Mouse (Mus musculus): ENCODE measurements around the gene Mkks. TPM values are rescaled to one million over a fixed set of nuclear protein-coding genes. Genes with fewer than 3 reads are reported as not detected.

Mkks gene
- total RNA-seq, 2 experiments from 2014 or later: 16.7 to 18.9 TPM

DNA sequence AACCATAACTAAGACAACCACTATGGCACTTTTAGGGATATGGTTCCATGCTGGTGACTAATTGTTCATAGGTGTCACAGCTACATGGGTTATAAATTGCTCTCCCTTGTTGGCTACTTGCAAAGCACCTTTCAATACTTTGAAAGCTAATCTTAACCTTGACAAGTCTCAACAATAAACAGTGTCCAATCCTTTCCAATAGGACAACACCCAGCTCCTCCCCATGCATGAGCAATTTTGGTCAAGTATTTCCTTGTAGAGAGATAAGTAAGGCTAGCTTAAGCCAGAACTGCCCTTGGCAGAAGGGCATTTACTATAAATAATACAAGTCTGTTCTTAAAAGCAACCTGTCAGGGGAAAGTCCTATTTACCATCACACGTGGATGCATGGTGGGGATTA lies 53.2 kb downstream of the Mkks start:
- DNase-seq (ENCODE audit: low spot score in 2 of 2): no peak

DNA sequence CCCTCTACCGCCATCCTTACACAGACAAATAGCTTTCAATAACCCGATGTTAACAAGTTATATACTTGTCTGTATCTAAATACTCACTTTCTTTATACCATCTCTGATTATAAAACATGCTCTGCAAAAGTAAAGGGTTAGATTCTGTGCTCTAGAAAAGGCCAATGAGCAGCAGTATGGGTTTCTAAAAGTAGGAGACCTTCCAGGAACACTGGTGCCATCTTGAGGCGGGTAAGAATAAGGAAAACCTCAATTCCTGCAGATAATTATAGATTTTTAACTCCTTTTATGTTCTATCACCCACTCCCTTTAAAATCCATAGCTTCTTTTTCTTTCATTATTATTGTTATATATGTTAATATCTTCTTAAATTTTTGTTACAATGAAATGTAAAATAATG lies 55.3 kb downstream of the Mkks start:
- DNase-seq (ENCODE audit: low spot score in 2 of 2): no peak

DNA sequence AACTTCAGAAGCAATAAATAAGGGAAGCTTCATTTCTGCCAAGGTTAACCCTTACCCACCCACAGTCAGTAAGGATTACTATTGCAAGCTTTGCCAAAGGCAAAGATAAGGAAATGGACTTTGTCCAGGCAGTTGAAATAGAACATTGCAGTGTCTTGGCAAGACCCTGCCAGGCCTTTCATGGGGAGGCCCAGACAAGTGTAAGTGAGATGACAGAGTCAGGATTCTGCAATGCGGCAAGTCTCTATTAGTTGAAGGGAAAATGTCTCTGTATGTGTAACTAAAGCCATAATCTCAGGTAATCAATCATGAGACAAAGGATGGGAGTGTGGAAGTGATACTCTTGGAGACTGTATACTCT lies 56.5 kb downstream of the Mkks start:
- no peak for DNase-seq (ENCODE audit: low spot score in 2 of 2)

DNA sequence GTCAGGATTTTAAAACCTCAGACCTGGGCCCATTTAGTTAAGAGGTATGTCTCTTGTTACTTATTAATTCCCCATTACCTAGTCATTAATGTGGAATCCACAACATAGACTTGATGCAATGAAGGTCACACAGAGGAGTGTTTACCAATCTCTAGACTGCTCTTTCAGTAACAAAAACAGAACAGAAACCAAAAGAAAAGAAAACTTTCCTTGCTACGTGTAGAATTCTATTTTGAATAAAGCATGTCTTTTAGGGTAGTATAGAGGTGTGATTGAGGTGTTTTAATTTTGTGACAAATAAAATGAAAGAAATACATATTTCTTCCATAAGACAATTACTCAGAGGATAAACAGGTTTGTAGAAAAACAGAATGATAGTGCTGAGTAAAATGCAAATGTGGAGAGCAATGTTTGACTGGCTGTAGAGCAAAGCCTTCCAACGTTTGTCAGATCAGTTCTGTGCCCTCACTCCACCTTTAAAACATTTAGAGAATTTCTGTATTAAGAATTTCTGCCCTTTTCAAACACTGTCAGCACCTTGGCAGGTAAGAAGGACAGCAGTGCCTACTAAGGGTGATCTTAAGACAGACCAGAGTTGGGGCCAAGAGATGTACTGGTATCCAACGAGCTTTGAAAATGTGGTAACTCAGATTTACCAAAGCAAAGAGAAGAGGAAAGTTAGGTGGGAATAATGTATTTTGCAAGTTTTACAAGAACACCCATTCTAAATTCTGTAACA lies 57.0 kb downstream of the Mkks start:
- DNase-seq (ENCODE audit: low spot score in 2 of 2): no peak

DNA sequence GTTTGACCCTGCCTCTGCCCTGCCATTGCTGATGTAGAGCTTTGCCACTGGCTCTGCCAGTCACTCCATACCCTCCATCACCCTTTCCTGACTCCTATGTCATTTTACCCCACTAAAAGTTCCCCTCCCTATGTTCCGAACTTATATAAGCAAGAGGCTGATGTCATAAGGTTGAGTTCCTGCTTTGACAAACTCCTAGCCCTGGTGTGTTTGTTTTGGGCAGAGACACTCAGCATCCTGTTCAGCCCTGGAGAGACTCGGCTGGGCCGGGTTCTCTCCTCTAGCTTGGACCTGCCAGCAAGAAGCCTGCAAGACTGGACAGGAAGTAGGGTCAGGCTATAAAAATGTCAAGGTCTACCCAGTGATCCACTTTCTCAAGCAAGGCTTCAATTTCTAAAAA lies 58.3 kb downstream of the Mkks start:
- DNase-seq (ENCODE audit: low spot score in 2 of 2): no peak

DNA sequence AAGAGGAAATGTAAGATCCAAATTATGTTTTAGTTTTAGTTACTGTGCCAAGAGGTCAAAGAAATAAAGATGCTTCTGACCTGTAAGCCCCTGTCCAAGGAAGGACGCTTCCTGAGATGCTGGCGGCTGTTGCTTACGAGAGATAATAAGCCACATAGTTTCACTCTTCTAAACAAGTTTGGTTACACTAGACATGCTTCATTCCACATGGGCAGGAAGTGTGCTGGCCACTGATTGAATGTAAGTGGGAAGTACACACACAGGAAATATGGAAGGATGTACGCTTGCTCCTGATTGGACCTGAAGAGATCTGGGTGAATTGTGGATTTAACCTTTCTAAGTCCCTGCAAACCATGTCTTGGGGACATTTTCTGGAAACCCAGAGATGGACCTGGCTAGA lies 63.6 kb downstream of the Mkks start:
- no peak for DNase-seq (ENCODE audit: low spot score in 2 of 2)

Other genes starting within 250 kb of the Mkks start
- gene Snap25, start 177.9 kb downstream of the Mkks start, total RNA-seq (2021): 1,000 to 10,000 TPM; 1,087 to 1,219 TPM
- 10 to 100 TPM in 1 of 2 experiments, 1 to 10 TPM in 1; 5.0 to 11.8 TPM for gene AL731706.2, start 5.7 kb downstream of the Mkks start, total RNA-seq (2021)
- 1 to 10 TPM; 6.1 to 7.9 TPM for gene Slx4ip, start 171 bp downstream of the Mkks start, total RNA-seq (2021)
- gene AL731706.1, start within 50 bp of the Mkks start, total RNA-seq (2021): 10 to 100 TPM; 14.7 to 20.4 TPM
- 1 to 10 TPM; 9.4 to 9.7 TPM for gene Jag1, start 225.3 kb upstream of the Mkks start, total RNA-seq (2021)